Mouse (Mus musculus) macrophage (primary cell): ENCODE data around the gene Olfr1152. TPM values are rescaled to one million over a fixed set of nuclear protein-coding genes. Genes with fewer than 3 reads are reported as not detected.

Source experiments
- H3K27ac ChIP-seq: fragments of 350-480 bp; formaldehyde crosslinking; 2 replicates; pipeline ENCODE4 v1.9.0; 2021
- H3K36me3 ChIP-seq: fragments of 350-480 bp; formaldehyde crosslinking; 2 replicates; pipeline ENCODE4 v1.9.0; 2021; ENCODE audit errors: inconsistent target
- H3K4me3 ChIP-seq: fragments of 350-480 bp; formaldehyde crosslinking; 2 replicates; pipeline ENCODE4 v1.9.0; 2021; ENCODE audit errors: inconsistent target
- H3K79me2 ChIP-seq: fragments of 350-480 bp; formaldehyde crosslinking; 2 replicates; pipeline ENCODE4 v1.9.0; 2021; ENCODE audit errors: inconsistent target
- WGBS: methylation state at CpG from one replicate; pipeline ENCODE4 v1.1.7; 2026; ENCODE audit warnings: inconsistent platforms; ENCODE audit not compliant: missing documents; 5-methylcytosine and 5-hydroxymethylcytosine counted together
- polyA plus RNA-seq: library from polyadenylated mRNA; stranded (reverse); fragments of 250-400 nt; gene quantifications from 3 replicates; pipeline ENCODE4 v1.2.4, GENCODE M21; 2018; ENCODE audit warnings: inconsistent platforms
- total RNA-seq, 78 experiments: library from RNA; depleted of rRNA; stranded (reverse); fragments of 250-400 nt; gene quantifications; 1 replicate in 9 of 78; 2 replicates in 24 of 78; 3 replicates in 43 of 78; 4 replicates in 2 of 78; pipeline ENCODE4 v1.2.4; 2018; ENCODE audit warnings: inconsistent platforms in 56 of 78

Gene Olfr1152
- not detected for total RNA-seq (2018; cell fraction: chromatin; rRNA removed)
- not detected for total RNA-seq (2018; cell fraction: cytosol; rRNA removed)
- not detected for total RNA-seq (2018; cell fraction: nucleus; rRNA removed)
- polyA plus RNA-seq = not detected in 3 replicates

GRCm38 (mm10) chr2:87866192-87866591 is at the start of gene Olfr1152:
Gene Olfr1152 (plus strand): TSS chr2:87866492.
- H3K36me3 ChIP-seq = no peaks in the 10 kb centered on the region
- H3K27ac ChIP-seq = no peak within 1 kb of the TSS
- no peaks in the 10 kb centered on the region for H3K79me2 ChIP-seq
- no peak within 1 kb of the TSS for H3K4me3 ChIP-seq

GRCm38 (mm10) chr2:87830233-87830632 is 36.1 kb upstream of the Olfr1152 start, which contains the start of gene Olfr1148:
Gene Olfr1148 (plus strand): TSS chr2:87830533.
- Histone ChIP-seq H3K79me2 (no peaks in the 10 kb centered on the region), H3K27ac (no peak within 1 kb of the TSS), H3K4me3 (no peak within 1 kb of the TSS), H3K36me3 (no peaks in the 10 kb centered on the region)
- WGBS = 79% methylated on average over 1 of the region's 1 CpGs

- H3K79me2 ChIP-seq = no peaks in the 10 kb centered on the region
- no peaks in the 10 kb centered on the region for H3K36me3 ChIP-seq
- WGBS = 90% methylated on average over 1 of the region's 1 CpGs
- no peak within 1 kb of the TSS for H3K4me3 ChIP-seq
- no peak within 1 kb of the TSS for H3K27ac ChIP-seq
Measured at GRCm38 (mm10) chr2:87843693-87844092, 22.6 kb upstream of the Olfr1152 start, which contains the start of gene Olfr1150-ps1. Gene Olfr1150-ps1 (plus strand): TSS chr2:87843993.

- 89% methylated on average over 1 of the region's 1 CpGs for WGBS
- H3K4me3 ChIP-seq = no peak within 1 kb of the TSS
- no peaks in the 10 kb centered on the region for H3K79me2 ChIP-seq
- H3K27ac ChIP-seq = no peak within 1 kb of the TSS
- no peaks in the 10 kb centered on the region for H3K36me3 ChIP-seq
Measured at GRCm38 (mm10) chr2:87855562-87855961, 10.7 kb upstream of the Olfr1152 start, which contains the start of gene Olfr1151. Gene Olfr1151 (plus strand): TSS chr2:87855862.

- no peaks in the 10 kb centered on the region for H3K79me2 ChIP-seq
- no peaks in the 10 kb centered on the region for H3K36me3 ChIP-seq
- H3K4me3 ChIP-seq = no peak within 1 kb of the TSS
- no peak within 1 kb of the TSS for H3K27ac ChIP-seq
- WGBS = 69% methylated on average over 1 of the region's 1 CpGs
Measured at GRCm38 (mm10) chr2:87894662-87895061, 28.4 kb downstream of the Olfr1152 start, which contains the start of gene Olfr1153. Gene Olfr1153 (plus strand): TSS chr2:87894962.

GRCm38 (mm10) chr2:87905066-87905465 is 38.8 kb downstream of the Olfr1152 start, which contains the start of gene Olfr1154:
Gene Olfr1154 (minus strand): TSS chr2:87905166.
- Histone ChIP-seq H3K27ac (no peak within 1 kb of the TSS), H3K36me3 (no peaks in the 10 kb centered on the region), H3K4me3 (no peak within 1 kb of the TSS), H3K79me2 (no peaks in the 10 kb centered on the region)
- 90% methylated on average over 1 of the region's 1 CpGs for WGBS

Other genes starting within 250 kb of the Olfr1152 start
- gene Olfr1131, start 239.4 kb upstream of the Olfr1152 start, polyA plus RNA-seq = not detected in 3 replicates
- gene Olfr1132, start 229.0 kb upstream of the Olfr1152 start, polyA plus RNA-seq = not detected in 3 replicates
- gene Olfr1133, start 219.1 kb upstream of the Olfr1152 start, polyA plus RNA-seq = not detected in 3 replicates
- gene Olfr1134, start 208.0 kb upstream of the Olfr1152 start, polyA plus RNA-seq = not detected in 3 replicates
- gene Olfr1135, start 192.8 kb upstream of the Olfr1152 start, polyA plus RNA-seq = not detected in 3 replicates
- gene Olfr1136, start 172.5 kb upstream of the Olfr1152 start, polyA plus RNA-seq = not detected in 3 replicates
- not detected in 3 replicates for gene Olfr1137, start 153.3 kb upstream of the Olfr1152 start, polyA plus RNA-seq
- not detected in 3 replicates for gene Olfr1138, start 126.5 kb upstream of the Olfr1152 start, polyA plus RNA-seq
- not detected in 3 replicates for gene Olfr1140, start 122.7 kb upstream of the Olfr1152 start, polyA plus RNA-seq
- gene Olfr1141, start 112.5 kb upstream of the Olfr1152 start, polyA plus RNA-seq = not detected in 3 replicates
- not detected in 3 replicates for gene Olfr152, start 87.0 kb upstream of the Olfr1152 start, polyA plus RNA-seq
- gene Olfr1143, start 65.9 kb upstream of the Olfr1152 start, polyA plus RNA-seq = not detected in 3 replicates
- not detected in 3 replicates for gene Olfr1145, start 56.7 kb upstream of the Olfr1152 start, polyA plus RNA-seq
- not detected in 3 replicates for gene Olfr1148, start 36.0 kb upstream of the Olfr1152 start, polyA plus RNA-seq
- not detected in 3 replicates for gene Olfr1150-ps1, start 22.5 kb upstream of the Olfr1152 start, polyA plus RNA-seq
- gene Olfr1151, start 10.6 kb upstream of the Olfr1152 start, polyA plus RNA-seq = not detected in 3 replicates
- not detected in 3 replicates for gene Olfr1153, start 28.5 kb downstream of the Olfr1152 start, polyA plus RNA-seq
- gene Olfr1154, start 38.7 kb downstream of the Olfr1152 start, polyA plus RNA-seq = not detected in 3 replicates
- gene Olfr1155, start 78.6 kb downstream of the Olfr1152 start, polyA plus RNA-seq = not detected in 3 replicates
- not detected in 3 replicates for gene Olfr1156, start 86.6 kb downstream of the Olfr1152 start, polyA plus RNA-seq
- gene Olfr1157, start 101.8 kb downstream of the Olfr1152 start, polyA plus RNA-seq = not detected in 3 replicates
- not detected in 3 replicates for gene Olfr74, start 108.2 kb downstream of the Olfr1152 start, polyA plus RNA-seq
- gene Olfr1158, start 123.6 kb downstream of the Olfr1152 start, polyA plus RNA-seq = not detected in 3 replicates
- gene Olfr1160, start 141.8 kb downstream of the Olfr1152 start, polyA plus RNA-seq = not detected in 3 replicates
- not detected in 3 replicates for gene Olfr1161, start 156.3 kb downstream of the Olfr1152 start, polyA plus RNA-seq
- gene Olfr73, start 171.2 kb downstream of the Olfr1152 start, polyA plus RNA-seq = not detected in 3 replicates
- gene Olfr1162, start 184.6 kb downstream of the Olfr1152 start, polyA plus RNA-seq = not detected in 3 replicates
- gene Olfr1163, start 205.3 kb downstream of the Olfr1152 start, polyA plus RNA-seq = not detected in 3 replicates
- not detected in 3 replicates for gene Olfr1164, start 227.5 kb downstream of the Olfr1152 start, polyA plus RNA-seq